Mouse (Mus musculus) forebrain, embryonic 16.5 days (tissue): ENCODE data around the gene Acadm. TPM values are rescaled to one million over a fixed set of nuclear protein-coding genes. Genes with fewer than 3 reads are reported as not detected.

Experiments
- ATAC-seq: fragments of 200-750 bp; cut with Nextera tagmentation; 2 replicates; pipeline ENCODE4 v1.8.0; 2017; ENCODE audit warnings: mild to moderate bottlenecking, moderate library complexity
- H3K27ac ChIP-seq: fragments of 300-500 bp; sonication (generic); 2 replicates; pipeline ENCODE4 v1.5.1; 2014; ENCODE audit warnings: low read length, control low read depth
- H3K27me3 ChIP-seq: fragments of 300-500 bp; sonication (generic); replicated peaks from 2 replicates; pipeline ENCODE4 v1.6.1; 2014; ENCODE audit warnings: low read length; ENCODE audit not compliant: control insufficient read depth, insufficient read depth
- H3K36me3 ChIP-seq: fragments of 300-500 bp; sonication (generic); 2 replicates; pipeline ENCODE4 v1.6.1; 2014; ENCODE audit not compliant: control insufficient read depth, insufficient read depth
- H3K4me1 ChIP-seq: fragments of 300-500 bp; sonication (generic); replicated peaks from 2 replicates; pipeline ENCODE4 v1.6.1; 2014; ENCODE audit warnings: low read length; ENCODE audit not compliant: control insufficient read depth, insufficient read depth
- H3K4me2 ChIP-seq: fragments of 300-500 bp; sonication (generic); 2 replicates; pipeline ENCODE4 v1.6.1; 2014; ENCODE audit warnings: mild to moderate bottlenecking, low read length, control low read depth
- H3K4me3 ChIP-seq: fragments of 300-500 bp; sonication (generic); replicated peaks from 2 replicates; pipeline ENCODE4 v1.5.1; 2014; ENCODE audit warnings: mild to moderate bottlenecking, low read length, control low read depth
- H3K9ac ChIP-seq: fragments of 300-500 bp; sonication (generic); replicated peaks from 2 replicates; pipeline ENCODE4 v1.6.1; 2014; ENCODE audit warnings: low read depth, low read length, control low read depth
- H3K9me3 ChIP-seq: fragments of 300-500 bp; sonication (generic); 2 replicates; pipeline ENCODE4 v1.6.1; 2016; ENCODE audit warnings: low read length; ENCODE audit not compliant: control insufficient read depth
- WGBS: fragments of 180-500 bp; shearing (Covaris S2); extraction: QIAGEN DNeasy Blood & Tissue Kit; methylation state at CpG from one replicate; pipeline ENCODE4 v1.1.7; 2014; 5-methylcytosine and 5-hydroxymethylcytosine counted together
- polyA plus RNA-seq: library from polyadenylated mRNA; unstranded; fragments of >200 nt; fragmentation: Nextera tagmentation; extraction: Ambion mirVana; gene quantifications from 2 replicates; pipeline ENCODE4 v1.2.1, GENCODE M21; 2015

Acadm gene
- 37.6 and 41.8 TPM in 2 replicates for polyA plus RNA-seq

DNA sequence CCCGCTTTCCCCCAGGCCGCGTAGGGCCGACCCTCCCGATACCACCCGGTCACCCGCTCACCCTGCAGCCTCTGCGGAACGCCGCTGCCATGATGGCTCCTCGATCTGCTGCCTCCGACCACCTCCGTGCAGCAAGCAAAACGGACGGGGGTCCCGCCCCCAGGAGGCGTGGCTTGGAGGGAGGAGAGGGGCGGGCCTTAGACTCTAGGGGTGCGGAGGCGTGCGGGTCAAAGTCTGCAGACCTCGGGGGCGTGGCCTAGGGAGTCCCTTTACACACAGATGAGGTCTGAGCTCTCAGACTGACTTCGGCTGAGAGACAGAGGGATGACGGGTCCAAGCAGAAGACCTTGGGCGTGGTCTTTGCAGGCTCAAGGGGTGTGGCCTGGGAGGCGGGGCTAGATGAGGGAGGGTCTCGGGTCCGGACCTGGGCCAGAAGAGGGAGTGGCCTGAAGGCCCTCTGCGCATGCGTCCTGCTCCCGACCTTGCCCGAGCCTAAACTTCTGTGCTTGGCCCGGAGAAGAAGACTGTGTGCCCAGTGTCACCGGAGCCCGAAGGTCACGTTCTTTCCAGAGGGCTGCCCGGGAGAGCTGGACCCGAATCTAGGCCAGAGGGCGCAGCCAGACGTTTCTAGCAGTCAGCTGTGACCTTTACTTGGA is at the start of gene Acadm:
Acadm (minus strand) TSS at position 298 of the 656 bp plus-strand sequence.
- H3K9me3 ChIP-seq, result no peaks in the 10 kb centered on the region
- peak; percentile 94 for ATAC-seq
- under 1% methylated on average over 41 of the region's 41 CpGs for WGBS
- peaks cover 18% of the 10 kb centered on the region for H3K4me1 ChIP-seq
- no peaks in the 10 kb centered on the region for H3K27me3 ChIP-seq
- peak within 1 kb of the TSS; percentile 91 for H3K4me2 ChIP-seq
- peak within 1 kb of the TSS; percentile 69 for H3K9ac ChIP-seq
- no peaks in the 10 kb centered on the region for H3K36me3 ChIP-seq
- H3K27ac ChIP-seq, result peak within 1 kb of the TSS; percentile 58
- H3K4me3 ChIP-seq, result peak within 1 kb of the TSS; percentile 68

DNA sequence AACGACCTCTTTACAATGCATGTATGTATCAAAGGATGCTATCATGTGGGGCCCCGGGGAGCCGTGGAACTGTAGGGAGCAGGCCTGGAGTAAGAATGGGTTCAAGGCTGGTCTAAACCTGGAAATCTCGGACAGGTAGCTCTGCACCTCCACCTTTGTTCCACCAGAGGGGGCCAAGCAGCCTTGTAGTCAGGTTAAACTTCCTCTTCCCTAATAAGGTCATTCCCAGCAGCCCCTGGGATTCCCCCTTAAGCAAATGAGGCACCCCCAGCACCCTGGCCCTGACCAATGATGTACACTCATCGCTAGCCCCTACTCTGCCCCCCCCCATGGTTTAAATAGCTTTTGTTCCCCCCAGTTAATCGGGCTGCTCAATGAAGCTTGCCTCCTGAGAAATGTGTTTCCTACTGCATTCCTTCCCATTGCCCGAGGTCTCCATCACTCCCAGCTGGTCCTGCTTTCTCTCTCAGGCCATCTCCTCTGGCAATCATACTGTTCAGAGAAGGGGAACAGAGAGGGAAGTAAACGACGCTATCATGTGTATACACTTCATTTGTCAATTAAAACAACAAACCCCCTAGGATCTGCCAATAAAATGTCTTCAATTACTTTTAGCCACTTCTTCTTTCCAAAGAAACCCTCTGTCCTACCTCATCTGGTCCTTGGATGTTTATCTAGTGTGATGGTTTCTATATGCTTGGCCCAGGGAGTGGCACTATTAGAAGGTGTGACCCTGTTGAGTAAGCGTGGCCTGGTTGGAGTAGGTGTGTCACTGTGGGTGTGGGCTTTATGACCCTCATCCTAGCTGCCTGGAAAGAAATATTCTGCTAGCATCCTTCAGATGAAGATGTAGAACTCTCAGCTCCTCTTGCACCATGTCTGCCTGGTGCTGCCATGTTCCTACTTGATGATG is 40.3 kb upstream of the Acadm start:
- H3K9ac ChIP-seq, result no peak overlapping the region
- H3K4me1 ChIP-seq, result no peaks in the 10 kb centered on the region
- H3K36me3 ChIP-seq, result no peaks in the 10 kb centered on the region
- 52% methylated on average over 10 of the region's 10 CpGs for WGBS
- no peaks in the 10 kb centered on the region for H3K27me3 ChIP-seq
- H3K4me2 ChIP-seq, result no peak overlapping the region
- H3K9me3 ChIP-seq, result no peaks in the 10 kb centered on the region
- no peak overlapping the region for H3K27ac ChIP-seq
- ATAC-seq, result peak; percentile 28; the same call in 1 of the 2 replicates
- H3K4me3 ChIP-seq, result no peak overlapping the region

DNA sequence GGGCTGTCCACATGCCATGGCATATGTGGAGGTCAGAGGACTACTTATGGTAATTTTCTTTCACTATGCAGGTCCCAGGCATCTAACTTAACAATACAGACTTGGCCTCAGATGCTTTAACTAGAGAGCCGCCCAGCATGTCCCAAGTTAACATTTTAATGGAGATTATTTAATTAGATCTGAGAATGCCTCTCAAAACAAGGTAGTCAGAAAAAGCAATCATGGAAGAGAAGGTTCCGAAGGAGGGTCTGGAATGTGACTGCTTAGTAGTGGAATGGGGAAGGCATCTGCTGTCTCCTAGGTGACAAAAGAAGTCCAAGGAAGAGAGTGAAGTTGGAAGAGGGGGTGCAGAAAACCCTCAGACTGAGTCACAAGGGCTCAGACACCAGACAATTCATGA is 36.2 kb upstream of the Acadm start:
- WGBS, result 30% methylated on average over 2 of the region's 2 CpGs
- Histone ChIP-seq H3K27ac (no peak overlapping the region), H3K4me2 (no peak overlapping the region)

DNA sequence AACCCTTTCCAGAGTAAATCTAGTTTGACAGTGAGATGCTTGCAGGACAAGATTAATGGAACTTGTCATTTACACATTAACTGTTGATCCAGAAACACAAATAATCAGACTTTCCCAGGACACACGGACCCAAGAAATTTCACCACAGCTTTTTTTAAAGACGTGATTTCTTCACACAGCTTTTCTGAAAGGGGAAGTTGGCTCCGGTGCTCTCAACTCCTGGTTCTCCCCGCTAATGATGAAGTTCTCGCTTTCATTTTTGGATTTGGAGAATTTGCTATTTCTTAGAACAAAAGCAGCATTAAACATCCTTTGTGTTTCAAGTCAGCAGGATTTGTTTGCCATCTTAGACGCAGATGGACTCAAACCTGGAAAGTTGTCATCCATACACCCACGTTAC is 31.4 kb upstream of the Acadm start:
- Histone ChIP-seq H3K4me3 (no peak overlapping the region), H3K9me3 (no peaks in the 10 kb centered on the region), H3K4me1 (peaks cover 17% of the 10 kb centered on the region), H3K36me3 (no peaks in the 10 kb centered on the region), H3K27me3 (no peaks in the 10 kb centered on the region), H3K4me2 (no peak overlapping the region), H3K9ac (no peak overlapping the region), H3K27ac (no peak overlapping the region)
- no peak for ATAC-seq
- WGBS, result 82% methylated on average over 7 of the region's 7 CpGs

More for the DNA sequence above, 36.2 kb upstream of the Acadm start:
- H3K4me1 ChIP-seq, result no peaks in the 10 kb centered on the region
- H3K36me3 ChIP-seq, result no peaks in the 10 kb centered on the region
- no peak overlapping the region for H3K4me3 ChIP-seq
- no peaks in the 10 kb centered on the region for H3K9me3 ChIP-seq
- H3K9ac ChIP-seq, result no peak overlapping the region
- ATAC-seq, result no peak
- no peaks in the 10 kb centered on the region for H3K27me3 ChIP-seq

DNA sequence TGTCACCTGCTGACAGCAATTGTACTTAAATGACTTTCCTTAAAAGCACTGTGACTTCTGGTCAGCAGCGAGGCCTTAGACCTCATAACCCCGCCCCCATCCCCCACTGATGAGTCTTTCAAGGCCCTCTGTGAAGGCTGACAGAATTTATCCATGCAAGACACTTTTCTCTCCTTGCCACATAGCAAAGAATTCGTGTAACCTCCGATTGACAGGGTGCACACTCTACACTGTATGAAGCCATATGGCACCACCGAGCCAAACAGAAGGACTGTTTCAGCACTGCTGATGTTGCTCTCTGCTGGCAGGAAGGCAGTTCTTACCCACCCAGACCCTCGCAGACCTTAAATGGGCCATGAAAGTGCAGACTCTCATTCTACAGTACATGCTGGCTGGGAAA is 30.6 kb upstream of the Acadm start:
- H3K4me1 ChIP-seq, result peaks cover 17% of the 10 kb centered on the region
- peak overlapping the region; percentile 94 for H3K4me2 ChIP-seq
- H3K36me3 ChIP-seq, result no peaks in the 10 kb centered on the region
- no peak overlapping the region for H3K9ac ChIP-seq
- no peaks in the 10 kb centered on the region for H3K27me3 ChIP-seq
- H3K4me3 ChIP-seq, result peak overlapping the region; percentile 58
- no peak overlapping the region for H3K27ac ChIP-seq
- ATAC-seq, result peak; percentile 55
- no peaks in the 10 kb centered on the region for H3K9me3 ChIP-seq
- WGBS, result 4% methylated on average over 6 of the region's 6 CpGs

DNA sequence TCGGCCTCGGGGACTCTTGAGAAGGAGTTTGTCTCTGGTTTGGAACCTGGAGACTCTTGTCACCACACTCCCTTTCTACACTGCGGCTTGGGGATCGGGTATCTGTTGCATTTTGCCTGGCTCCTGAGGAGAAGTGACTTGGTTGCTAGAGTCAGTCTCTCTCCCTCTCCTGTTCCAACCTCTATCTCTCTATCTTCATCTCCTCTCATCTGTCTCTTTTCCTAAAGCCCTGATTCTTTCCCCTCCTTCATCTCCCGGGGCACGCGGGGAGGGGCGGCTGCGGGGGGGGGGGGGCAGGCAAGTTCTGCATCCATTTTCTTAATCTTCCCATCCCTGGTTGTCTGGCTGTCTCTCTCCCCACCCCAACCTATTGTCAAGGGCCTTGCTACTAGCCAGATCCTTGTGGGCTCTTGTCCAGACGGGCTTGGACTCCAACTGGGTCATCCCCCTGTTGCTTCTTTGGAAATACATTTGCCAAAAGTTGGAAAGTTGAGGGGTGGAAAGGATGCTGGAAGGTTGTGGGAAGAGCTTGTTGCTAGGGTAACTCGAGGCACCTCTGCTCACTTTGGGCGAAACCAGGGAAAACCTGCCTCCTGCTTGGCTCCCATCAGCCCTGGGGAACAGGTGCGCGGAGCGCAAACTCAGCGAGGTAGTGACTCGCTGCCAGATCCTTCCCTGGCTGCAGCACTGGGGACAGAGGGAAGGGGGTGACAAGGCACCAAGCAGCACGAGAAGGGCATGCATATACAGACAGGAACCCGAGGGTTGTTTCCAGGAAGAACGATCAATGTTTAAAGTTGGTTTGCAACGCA is 29.7 kb upstream of the Acadm start:
- Histone ChIP-seq H3K9me3 (no peaks in the 10 kb centered on the region), H3K9ac (peak overlapping the region; percentile 76), H3K27me3 (no peaks in the 10 kb centered on the region), H3K4me3 (peak overlapping the region; percentile 58), H3K4me2 (peak overlapping the region; percentile 94), H3K27ac (peak overlapping the region; percentile 2; the same call in 1 of the 2 replicates), H3K36me3 (no peaks in the 10 kb centered on the region), H3K4me1 (peaks cover 17% of the 10 kb centered on the region)
- 2% methylated on average over 21 of the region's 21 CpGs for WGBS
- ATAC-seq, result peak; percentile 21

DNA sequence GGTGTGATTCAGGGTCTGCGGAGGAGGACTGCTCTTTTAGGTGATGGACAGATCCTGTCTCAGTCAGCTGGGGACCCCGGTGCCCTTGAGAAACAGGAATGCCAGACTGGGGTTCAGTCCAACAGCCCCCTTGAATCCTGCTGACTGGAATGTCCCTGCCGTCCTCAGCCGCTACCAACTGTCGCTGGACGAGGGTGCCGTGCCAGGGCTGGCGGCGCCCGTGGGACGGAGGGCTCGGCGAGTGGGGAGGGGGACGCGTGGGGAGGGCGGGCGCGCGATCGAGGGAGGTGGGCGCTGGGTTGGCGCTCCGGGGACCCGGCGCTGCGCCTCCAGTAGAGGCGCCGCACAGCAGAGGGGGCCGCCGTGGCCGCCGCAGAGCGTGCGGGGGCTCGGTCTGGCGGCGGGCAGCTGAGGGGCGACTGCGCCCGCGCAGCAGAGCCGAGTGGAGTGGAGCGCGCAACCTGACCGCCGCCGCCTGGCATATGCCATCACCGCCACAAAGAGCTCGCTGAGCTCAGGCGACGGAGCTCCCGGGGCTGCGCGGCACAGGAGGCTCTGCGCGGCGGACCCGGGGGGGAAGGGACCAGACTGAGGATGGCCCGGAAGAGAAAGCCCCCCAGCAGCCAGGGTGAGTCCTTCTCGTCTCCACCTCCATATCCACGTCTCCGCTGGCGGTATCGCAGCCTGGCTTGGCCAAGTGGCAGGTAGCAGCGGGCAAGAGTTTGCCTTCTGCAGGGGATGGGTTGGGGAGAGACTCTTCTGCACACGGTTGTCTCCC is 28.9 kb upstream of the Acadm start, which contains the start of gene Slc44a5:
Slc44a5 (plus strand) TSS at position 266 of the 778 bp plus-strand sequence.
- peak within 1 kb of the TSS; percentile 94 for H3K4me2 ChIP-seq
- H3K36me3 ChIP-seq, result no peaks in the 10 kb centered on the region
- peak; percentile 92 for ATAC-seq
- under 1% methylated on average over 60 of the region's 66 CpGs for WGBS
- H3K9me3 ChIP-seq, result no peaks in the 10 kb centered on the region
- H3K27me3 ChIP-seq, result no peaks in the 10 kb centered on the region
- peak within 1 kb of the TSS; percentile 76 for H3K9ac ChIP-seq
- peak within 1 kb of the TSS; percentile 2; the same call in 1 of the 2 replicates for H3K27ac ChIP-seq
- peak within 1 kb of the TSS; percentile 58 for H3K4me3 ChIP-seq
- H3K4me1 ChIP-seq, result peaks cover 17% of the 10 kb centered on the region

DNA sequence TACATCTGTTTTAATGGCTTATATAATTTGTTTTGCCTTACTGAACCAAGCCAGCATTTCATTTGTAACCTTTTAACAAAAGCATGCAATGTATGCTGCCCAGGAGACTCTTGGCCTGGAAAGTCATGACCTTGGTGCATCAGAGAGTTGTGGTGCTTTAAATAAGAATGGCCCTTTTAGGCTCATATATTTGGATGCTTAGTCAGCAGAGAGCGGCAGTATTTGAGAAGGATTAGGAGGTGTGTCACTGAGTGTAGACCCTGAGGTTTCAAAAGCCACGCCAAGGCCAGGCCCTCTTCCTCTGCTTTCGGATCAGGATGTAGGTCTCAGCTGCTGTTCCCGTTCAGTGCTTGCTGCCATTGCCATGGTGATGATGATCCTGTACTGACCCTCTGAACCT is 25.0 kb upstream of the Acadm start:
- 89% methylated on average over 4 of the region's 4 CpGs for WGBS
- Histone ChIP-seq H3K4me3 (no peak overlapping the region), H3K9ac (no peak overlapping the region)

More for the DNA sequence above, 25.0 kb upstream of the Acadm start:
- Histone ChIP-seq H3K4me1 (peaks cover 6% of the 10 kb centered on the region), H3K27ac (no peak overlapping the region), H3K27me3 (no peaks in the 10 kb centered on the region), H3K4me2 (no peak overlapping the region), H3K36me3 (no peaks in the 10 kb centered on the region), H3K9me3 (no peaks in the 10 kb centered on the region)
- ATAC-seq, result no peak
